Mouse (Mus musculus) telencephalon, adult 2 months (tissue): ENCODE results near the gene Ets2.

Source experiments
- DNase-seq: peaks from one replicate; pipeline ENCODE4 v3.0.0-alpha.2; 2011; ENCODE audit warnings: low read depth, low spot score

The Ets2 gene

DNA sequence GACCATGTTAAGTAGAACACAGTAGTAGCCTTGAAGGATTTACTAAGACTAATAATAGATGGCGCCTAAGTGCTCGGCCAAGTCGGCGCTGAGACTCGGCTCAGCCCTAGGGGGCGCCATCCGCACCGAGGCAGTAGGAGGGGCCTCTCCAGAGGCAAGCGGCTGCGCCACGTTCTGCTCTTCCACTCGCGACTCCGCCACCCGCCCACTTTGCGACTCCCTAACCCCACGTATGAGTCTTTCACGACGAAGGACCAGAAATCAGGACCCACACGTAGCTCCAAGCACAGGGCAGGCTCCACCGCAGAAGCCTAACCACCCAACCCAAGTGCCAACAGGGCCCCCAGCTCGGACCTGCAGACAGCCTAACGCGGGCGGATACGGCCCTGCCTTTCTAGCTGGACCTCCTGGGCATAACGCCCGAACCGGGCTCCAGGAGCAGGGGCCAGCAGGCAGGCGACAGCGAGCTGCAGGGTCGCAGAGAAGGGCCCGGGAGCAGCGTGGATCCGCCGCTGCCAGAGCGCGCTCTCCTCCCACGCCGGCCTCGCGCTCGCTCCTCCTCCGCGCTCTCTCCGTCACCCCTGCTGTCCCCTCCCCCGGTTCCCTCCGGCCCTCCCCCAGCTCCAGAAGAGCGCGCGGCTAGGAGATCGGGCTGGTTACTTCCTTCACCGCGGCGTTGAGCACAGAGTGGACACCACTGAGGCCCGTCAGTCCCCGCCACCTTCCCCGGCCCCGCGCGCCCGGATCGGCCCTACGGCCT, at the start of gene Ets2:
TSS of gene Ets2 (plus strand) at position 274 of the 760 bp plus-strand sequence.
- peak; percentile 86 for DNase-seq

DNA sequence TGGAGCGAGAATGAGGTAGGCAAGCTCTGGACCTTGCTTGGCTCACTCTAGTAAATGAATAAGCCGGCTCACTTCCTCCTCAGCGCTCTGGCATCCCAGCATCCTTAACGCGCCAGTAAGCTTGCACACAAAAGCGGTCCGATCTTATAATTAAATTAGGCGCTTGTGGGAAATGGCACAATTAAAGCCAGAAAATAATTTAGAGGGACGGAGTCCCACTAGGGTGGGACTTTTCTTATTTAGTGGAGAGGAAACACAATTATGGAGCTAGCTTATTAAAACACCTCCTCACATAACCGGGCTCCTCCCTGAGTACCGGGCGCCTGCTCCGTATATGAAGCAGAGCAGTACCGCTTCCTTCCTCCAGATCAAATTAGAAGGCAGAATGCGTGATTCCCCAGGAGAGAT, 47.7 kb upstream of the Ets2 start:
- no peak for DNase-seq

DNA sequence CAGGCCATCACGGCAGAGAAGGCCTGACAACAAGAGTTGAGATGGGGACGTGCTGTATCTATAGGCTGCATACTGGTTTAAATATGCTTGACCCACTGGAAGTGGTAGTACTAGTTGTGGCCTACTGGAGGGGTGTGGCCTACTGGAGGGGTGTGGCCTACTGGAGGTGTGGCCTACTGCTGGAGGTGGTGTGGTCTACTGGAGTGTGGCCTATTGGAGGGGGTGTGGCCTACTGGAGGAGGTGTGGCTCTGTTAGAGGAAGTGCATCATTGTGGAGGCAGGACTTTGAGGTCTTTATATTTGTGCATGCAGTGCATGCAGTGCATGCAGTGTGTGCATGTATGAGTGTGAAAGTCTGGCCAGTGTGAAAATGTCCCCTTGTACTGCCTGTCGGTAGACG, 45.3 kb upstream of the Ets2 start:
- DNase-seq: no peak

DNA sequence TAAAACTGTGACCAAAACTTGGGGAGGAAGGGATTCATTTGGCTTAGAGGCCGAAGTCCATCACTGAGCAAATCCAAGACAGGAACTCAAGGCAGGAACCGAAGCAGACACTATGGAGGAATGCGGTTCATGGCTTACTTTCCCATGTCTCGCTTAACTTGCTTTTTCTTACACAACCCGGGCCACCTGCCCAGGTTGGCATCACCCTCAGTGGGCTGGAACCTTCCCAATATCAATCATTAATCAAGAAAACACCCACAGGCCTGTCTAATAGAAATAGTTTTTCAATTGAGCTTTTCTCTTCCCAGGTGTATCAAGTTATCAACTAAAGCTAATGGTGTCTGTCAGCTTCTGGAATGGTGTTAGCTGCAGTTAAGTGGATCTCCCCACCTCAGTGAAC, 44.7 kb upstream of the Ets2 start:
- no peak for DNase-seq

DNA sequence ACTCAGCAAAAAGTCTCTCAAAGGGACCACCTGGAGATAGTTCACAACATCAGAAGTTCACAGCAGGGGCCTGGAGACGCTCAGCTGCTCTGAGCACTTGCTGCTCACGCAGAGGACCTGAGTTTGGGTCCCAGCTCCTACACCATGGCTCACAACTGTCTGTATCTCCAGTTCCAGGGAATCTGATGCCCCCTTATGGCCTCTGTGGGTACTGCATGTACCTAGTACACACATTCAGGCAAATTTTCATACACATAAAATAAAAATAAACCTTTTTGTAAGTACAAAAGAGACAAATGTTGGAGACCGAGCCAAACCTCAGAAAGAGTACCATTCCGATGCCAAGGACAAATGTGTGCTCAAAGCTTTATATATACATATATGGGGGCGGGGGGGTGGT, 44.1 kb upstream of the Ets2 start:
- no peak for DNase-seq

DNA sequence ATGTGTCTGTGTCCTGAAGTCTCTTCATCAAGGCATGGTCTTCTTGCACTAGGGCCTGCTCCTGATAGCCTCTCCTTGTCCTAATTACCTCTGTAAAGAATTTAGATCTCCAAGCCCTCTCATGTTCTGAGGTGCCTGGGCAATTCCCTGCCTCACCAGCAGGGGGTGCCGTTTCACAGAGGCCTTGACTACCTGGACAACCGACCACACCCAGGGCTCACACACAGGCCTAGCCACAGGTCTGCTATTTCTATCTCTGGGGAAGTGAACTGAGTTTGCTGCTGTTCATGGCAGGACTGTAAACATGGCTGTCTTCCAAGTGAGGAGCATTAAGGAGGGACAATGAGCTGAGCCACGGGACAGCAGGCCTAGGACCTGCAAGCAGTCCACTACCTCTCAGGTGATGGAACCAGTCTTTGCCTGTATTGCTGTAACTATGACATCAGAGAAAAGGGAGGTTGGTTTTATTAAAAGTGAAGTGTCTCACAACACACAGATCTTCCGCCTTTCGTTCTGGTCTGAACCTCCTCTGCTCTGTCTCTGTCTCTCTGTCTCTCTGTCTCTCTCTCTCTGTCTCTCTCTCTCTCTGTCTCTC, 42.9 kb upstream of the Ets2 start:
- DNase-seq: no peak

DNA sequence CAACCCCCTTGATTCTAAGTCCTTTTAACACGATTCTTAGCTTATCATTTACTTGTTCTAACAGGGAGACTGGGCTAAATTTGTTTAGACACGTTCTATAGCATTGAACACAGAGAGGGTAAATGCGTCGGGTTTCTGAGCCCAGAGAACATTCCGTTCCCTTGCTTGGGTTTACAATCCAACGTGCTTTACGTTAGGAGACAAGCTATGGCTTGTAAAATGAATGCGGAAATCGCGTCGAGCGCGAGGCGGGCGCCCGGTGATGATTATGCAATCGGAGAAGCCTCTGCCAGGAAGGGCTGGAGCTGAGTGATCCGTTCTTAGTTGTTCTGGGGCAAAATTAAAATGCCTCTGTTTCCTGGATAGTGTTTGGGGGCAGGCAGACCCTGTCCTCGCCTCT, 42.4 kb upstream of the Ets2 start:
- no peak for DNase-seq

DNA sequence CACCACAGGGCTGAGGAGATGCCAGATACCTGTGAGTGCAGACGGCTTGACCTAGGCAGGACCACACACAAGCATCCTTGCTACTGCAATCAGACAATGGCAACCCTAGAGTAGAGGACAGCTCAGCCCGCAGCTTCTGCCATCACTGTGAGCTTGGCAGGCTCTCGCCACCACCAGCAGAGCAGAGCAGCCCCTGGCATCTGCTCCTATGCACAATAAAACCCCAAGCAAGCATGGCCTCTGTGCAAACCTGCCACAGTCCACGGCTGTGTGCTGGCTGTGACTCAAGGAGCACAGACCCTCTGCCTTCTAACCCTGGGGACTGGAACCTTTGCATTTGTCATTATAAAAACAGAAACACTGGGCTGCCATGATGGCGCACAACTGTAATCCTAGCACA, 41.0 kb upstream of the Ets2 start:
- no peak for DNase-seq

DNA sequence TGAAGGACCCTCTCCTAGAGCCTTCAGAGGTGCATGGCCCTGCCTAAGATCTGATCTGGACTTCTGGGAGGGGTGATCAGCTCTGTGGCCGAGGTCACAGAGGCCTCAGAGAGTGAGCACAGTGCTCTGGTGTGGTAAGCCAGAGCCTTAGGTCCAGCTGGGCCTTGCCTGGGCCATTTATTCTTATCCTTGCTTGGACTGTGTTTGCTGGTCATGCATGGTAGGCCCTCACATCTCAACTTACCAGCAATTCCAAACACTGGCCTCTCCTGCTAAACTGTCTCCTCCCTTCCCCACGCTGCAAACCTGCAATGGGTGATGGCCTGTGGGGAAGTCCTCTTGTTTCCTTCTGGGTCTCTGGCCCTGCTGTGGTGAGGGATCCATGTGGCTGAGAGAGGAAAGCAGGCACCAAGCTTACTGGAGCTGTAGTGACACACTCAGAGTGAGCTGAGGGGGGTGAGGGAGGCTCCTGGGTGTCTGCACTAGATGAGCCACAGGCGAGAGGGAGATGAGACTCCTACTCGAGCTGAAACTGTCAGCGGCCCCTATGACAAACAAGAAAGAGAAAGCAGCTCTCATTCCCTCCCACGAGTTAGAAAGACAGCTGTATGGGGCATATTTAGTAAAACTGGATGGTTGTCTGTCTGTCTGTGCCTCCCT, 36.3 kb upstream of the Ets2 start:
- no peak for DNase-seq

DNA sequence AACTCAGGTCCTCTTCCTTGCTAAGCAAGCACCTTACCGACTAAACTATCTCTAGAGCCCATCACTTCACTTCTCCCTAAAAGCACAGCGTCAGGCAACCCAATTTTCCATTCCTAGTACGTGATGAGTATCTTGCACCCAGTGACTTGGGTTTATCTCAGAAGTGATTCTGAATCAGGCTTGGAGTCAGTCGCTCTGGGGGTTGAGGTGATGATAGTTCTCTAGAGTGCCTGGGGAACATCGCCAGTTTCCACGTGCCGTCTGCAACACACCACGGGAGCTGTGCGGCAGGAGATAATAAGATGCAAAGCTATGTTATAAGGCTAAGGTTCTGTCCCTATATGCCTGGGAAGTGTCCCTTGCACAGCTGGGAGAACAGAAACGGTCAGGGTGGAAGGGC, 35.6 kb upstream of the Ets2 start:
- DNase-seq: no peak

DNA sequence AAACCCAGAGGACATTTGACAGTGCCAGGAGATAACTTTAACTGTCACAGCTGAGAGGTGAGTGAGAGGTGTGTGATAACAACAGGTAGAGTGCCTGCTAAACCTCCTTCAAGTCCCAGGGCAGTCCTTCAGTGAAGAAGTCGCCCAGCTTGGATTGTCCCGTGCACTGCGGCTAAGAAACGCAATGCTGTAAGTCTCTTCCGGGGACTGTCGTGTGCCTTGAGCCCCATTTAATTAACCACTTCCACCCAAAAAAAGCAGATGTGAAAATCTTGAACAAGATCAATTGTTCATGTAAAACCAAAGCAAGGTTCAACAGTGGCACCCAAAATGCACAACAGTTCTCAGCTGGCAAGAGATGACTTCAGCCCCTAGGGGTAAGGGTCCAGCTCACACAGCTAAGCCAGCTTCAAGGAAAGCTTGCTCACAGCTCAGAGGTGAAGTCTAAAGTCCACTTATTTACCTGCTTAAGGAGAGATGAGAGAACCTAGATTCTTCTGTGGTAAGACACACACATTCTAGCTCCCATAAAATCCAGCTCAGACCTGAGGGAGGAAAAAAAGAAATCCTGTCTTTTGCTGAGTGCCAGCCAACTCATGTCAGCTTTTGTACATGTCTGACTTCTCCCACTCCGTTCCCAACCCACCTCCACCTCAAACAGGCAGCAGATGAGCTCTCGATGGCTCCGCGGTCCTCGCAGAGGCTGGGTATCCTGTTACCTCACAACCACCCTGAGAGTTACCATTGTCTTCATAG, 34.3 kb upstream of the Ets2 start:
- no peak for DNase-seq

DNA sequence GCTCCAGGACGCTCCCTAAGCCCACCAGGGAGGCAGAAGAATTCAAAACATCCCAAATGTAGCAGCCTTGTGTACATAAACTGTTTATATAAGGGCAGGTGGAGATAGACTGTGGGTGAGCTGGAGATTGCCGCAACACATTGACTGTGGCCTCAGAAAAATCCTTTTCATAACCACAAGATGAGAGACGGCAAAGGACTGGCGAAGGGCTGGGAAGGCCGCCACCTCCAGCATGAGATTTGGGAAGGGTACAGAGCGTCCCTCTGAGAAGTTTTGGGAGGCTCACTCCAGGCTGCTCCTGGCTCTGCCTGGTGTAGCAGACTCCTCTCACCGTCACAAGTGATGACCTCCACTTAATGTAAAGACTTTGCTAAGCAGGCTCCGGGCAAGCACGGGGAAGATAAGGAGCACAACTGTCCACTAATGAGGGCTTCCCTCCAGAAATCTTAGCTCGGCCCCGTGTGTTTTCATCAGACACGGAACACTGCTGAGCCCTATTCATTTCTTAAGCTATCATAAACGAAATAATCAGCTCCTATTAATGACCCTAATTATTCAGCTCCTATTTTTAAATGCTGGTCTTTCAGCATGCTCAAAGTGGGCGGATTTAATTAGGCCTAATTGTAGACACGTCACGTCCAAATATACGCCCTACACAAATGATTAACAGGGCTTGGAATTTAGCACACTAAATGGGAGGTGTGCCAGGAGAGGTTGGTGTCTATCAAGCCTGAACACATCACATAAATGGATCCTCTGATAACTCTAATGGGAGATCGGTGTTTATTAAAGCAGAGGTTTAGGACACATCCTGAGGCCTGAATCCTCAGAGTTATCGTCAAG, 33.5 kb upstream of the Ets2 start:
- peak; percentile 34 for DNase-seq

DNA sequence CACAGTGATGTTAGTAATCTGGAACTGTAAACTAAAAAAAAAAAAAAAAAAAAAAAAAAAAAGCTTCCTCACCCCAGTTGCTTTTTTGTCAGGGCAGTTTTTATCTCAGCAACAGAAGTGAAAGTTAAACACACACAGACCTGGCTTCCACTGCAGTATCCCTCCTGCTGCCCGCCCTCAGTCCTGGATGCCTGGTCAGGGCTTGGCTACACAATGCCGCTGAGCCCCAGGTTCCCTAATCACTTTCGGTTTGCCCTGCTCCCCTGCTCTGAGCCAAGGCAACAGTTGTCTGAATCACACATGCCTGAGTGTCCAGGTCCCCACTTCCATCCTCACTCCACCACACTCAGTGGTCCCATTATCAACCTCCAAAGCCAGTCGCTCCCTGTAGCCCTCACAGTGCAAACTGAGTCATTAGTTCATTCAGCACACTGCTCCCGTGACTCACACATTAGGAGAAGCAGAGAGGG, 27.4 kb upstream of the Ets2 start:
- no peak for DNase-seq

DNA sequence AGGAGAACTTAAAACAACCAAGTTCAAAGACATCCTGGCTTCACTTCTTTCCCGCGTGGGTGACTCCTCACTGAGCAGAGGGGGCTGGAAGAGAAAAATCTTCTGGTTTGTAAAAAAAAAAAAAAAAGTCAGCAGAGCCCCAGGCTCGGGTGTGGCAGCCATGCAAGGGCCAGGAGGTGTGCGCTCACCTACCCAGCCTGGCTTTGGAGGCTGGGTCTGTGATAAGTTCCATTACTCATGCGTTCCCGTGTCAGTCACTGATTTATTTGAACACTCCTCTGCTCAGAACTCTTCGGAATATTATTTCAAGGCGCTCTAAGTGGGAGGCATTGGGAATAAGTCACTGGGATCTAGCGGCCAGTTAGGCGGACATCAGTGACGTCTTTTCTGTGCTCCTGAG, 26.7 kb upstream of the Ets2 start:
- no peak for DNase-seq

DNA sequence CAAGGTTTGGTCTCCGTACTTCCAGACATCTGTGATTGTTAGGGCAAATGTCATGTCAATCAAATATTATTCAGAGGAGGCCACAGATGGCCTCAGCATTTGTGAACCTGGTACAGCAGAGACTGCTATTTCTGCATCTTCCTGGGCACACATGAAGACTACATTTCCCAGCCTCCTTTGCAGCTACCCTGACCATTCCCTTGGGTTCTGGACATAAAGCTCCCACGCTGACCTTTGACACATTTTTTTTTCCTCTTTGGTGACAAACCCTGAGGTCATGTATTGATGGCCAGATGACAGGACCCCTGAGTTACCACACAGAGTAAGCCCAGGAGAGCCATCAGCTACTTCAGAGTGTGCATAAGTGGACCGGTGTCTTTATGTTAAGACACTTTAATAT, 25.2 kb upstream of the Ets2 start:
- no peak for DNase-seq

DNA sequence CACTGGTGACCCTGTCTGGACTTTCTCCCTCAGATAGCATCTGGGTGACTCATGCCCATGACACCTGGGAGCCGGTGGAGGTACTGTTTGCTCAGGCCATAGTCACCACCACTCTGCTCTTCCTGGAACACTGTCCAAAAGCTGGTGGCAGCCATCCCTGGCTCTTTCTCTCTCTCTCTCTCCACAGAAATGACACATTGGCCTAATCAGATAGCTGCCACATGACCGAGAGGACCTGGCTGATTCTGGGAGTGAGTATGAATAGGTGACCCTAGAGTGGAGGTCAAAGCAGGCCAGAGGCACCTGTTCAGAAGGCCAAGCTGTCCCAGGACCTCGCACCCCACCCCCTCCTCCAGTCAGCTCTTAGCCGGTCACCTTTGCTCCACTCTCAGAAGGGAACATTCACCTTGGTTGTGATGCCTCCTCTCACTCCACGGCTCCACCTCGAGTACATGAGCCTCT, 19.4 kb upstream of the Ets2 start:
- no peak for DNase-seq

DNA sequence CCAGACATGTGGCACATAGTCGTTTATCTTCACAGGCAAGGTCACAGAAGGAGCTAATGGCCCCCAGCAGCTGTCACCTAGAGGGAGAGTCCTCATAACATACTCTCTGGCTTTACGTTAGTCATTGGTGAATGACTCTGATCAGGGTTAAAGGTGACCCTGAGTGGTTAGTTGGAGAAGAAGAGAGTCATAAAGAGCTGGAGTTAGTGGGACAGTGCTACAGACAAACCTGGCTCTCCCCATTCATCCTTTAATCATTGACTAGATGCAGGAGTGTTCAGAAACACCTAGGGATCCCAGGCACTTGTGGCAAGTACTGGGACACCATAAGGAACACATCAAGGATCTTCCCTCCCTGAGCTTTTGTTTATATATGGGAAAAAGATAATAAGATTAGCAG, 16.1 kb upstream of the Ets2 start:
- DNase-seq: no peak

DNA sequence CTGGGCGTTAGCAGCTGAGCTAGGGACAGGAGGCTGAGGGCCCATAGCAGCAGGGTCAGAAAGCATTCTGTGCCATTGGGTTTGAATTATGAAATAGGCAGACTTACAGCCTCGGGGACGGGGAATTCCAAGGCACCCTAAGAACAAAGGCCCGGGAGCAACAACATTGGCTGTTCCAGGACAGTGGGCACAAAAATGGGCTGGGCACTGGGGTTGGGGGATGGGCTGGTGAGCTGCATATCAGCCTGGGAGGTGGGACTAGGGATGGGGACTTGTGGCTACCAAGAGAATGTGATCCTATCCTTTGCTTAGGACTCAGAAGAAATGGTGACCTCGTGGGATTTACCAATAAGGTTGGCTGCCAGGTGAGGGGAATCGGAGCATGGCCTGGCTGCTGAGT, 15.6 kb upstream of the Ets2 start:
- no peak for DNase-seq

DNA sequence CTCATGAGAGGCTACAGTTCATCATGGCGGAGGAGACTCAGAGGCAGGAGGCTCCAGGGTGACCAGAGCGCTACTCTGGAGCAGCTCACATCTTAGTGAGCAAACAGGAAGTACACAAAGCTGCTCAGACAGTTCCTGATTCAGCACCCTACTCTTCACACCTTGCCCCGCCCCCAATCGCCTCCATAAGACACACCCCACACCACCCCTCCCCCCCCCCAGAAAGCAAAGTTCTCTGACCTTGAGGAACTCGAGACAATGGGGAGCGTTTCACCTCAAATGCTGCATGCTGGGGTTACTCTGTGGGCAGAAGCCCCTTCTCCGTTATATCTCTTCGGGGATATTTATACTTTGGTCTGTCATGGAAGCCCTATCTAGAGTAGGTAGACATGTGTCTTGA, 15.0 kb upstream of the Ets2 start:
- no peak for DNase-seq

DNA sequence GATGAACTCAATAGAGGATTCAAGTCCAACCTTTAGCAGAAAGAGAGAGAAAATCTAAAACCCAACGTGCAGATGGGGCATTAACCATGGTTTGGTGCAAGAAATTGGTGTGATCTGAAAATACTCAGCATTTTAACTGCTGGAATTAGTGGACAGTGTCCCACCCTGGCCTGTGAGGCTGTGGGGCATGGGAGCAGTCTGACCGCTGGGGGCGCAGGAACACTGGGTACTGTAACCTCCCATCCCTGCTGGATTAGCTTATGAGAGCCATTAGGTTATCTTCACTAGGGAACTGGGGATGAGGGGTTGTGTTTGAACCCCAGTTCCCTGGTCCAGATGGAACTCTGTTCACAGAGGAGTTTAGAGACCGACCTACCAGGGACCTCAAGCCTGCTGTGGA, 13.9 kb upstream of the Ets2 start:
- no peak for DNase-seq

DNA sequence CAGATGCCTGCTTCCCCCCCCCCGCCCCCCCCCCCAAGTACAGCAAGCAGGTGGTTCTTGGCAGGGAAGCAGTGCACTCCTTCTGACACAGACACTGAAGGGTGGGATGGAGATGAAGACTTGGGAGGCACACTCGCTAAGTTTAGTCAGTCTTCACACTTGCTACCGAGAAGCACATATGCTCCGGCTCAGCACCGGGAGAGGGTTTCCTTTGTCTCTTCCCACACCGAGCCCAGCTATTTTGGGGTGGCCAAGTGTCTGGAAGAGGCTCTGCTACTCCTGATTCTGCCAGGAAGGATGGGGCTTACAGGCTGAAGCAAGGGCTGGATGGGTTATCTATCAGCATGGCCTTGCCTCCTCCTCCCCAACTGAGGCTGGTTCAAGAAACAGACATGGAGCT, 5.3 kb upstream of the Ets2 start:
- peak; percentile 93 for DNase-seq
